In genomic region chr8:77725406-77725805, GRCm38 (mm10) we compare ENCODE assay signal across 18 mouse cellular contexts. TPM values are rescaled to one million over a fixed set of nuclear protein-coding genes. Genes with fewer than 3 reads are reported as not detected.
A peak's percentile ranks its signal among the peaks of the same experiment; 100 is the strongest.
DNase-seq lines count a peak whose midpoint lies in the region; ATAC-seq and TF ChIP-seq lines count a peak whose summit lies in the region.
"Had no signal": no experiment of that assay in that cellular context is flagged by ENCODE, and none has a peak within 500 bp of the region (broad histone marks: within the 10 kb centered on the region; RNA-seq: fewer than 3 reads in every experiment).

No protein-coding gene starts in this region.

- peak overlapping the region; percentile 96; the same call in 1 of the 2 replicates for H3K27ac ChIP-seq in intestine, embryonic 16.5 days (ENCODE audit: low read length)
- H3K27ac ChIP-seq in intestine, postnatal 0 days (ENCODE audit: low read depth, low read length) = no peak overlapping the region
- no peak overlapping the region for H3K27ac ChIP-seq in embryonic facial prominence, embryonic 15.5 days (replicated peaks)
- H3K27ac ChIP-seq in lung, postnatal 0 days (ENCODE audit: low read length) = peak overlapping the region; percentile 95
- H3K27ac ChIP-seq: hindbrain, embryonic 15.5 days; left cerebral cortex, adult 2 months; neural tube, embryonic 15.5 days had no signal

- WGBS in intestine, embryonic 16.5 days = 68% methylated on average over 5 of the region's 5 CpGs
- WGBS in intestine, postnatal 0 days = 59% methylated on average over 5 of the region's 5 CpGs
- 48% methylated on average over 5 of the region's 5 CpGs for WGBS in embryonic facial prominence, embryonic 15.5 days
- 55% methylated on average over 5 of the region's 5 CpGs for WGBS in lung, postnatal 0 days

- H3K9ac ChIP-seq in intestine, embryonic 16.5 days (ENCODE audit: low read depth, low read length) = no peak overlapping the region
- no peak overlapping the region for H3K9ac ChIP-seq in intestine, postnatal 0 days (ENCODE audit: low read depth, low read length)
- H3K9ac ChIP-seq in embryonic facial prominence, embryonic 15.5 days = no peak overlapping the region
- H3K9ac ChIP-seq in lung, postnatal 0 days (replicated peaks; ENCODE audit: low read depth) = no peak overlapping the region
- H3K9ac ChIP-seq: hindbrain, embryonic 15.5 days; neural tube, embryonic 15.5 days had no signal

- H3K27me3 ChIP-seq in intestine, embryonic 16.5 days (replicated peaks; ENCODE audit: control insufficient read depth, insufficient read depth, low read length) = no peaks in the 10 kb centered on the region
- 0 out of 2 replicates have a peak, but pooled peaks cover 6% of the 10 kb centered on the region for H3K27me3 ChIP-seq in intestine, postnatal 0 days (replicated peaks; ENCODE audit: control insufficient read depth, insufficient read depth, low read length)
- no peaks in the 10 kb centered on the region for H3K27me3 ChIP-seq in embryonic facial prominence, embryonic 15.5 days
- no peaks in the 10 kb centered on the region for H3K27me3 ChIP-seq in lung, postnatal 0 days (replicated peaks; ENCODE audit: insufficient read depth, low read length)
- H3K27me3 ChIP-seq: hindbrain, embryonic 15.5 days; neural tube, embryonic 15.5 days had no signal

- H3K36me3 ChIP-seq in intestine, embryonic 16.5 days (ENCODE audit: control insufficient read depth, insufficient read depth, low read length) = no peaks in the 10 kb centered on the region
- no peaks in the 10 kb centered on the region for H3K36me3 ChIP-seq in intestine, postnatal 0 days (ENCODE audit: control insufficient read depth, insufficient read depth)
- no peaks in the 10 kb centered on the region for H3K36me3 ChIP-seq in embryonic facial prominence, embryonic 15.5 days
- H3K36me3 ChIP-seq in lung, postnatal 0 days (ENCODE audit: insufficient read depth, low read length) = no peaks in the 10 kb centered on the region
- H3K36me3 ChIP-seq: hindbrain, embryonic 15.5 days; neural tube, embryonic 15.5 days had no signal

- no peak overlapping the region for H3K4me2 ChIP-seq in intestine, embryonic 16.5 days (ENCODE audit: low read depth, low read length)
- no peak overlapping the region for H3K4me2 ChIP-seq in intestine, postnatal 0 days (replicated peaks; ENCODE audit: low read depth)
- H3K4me2 ChIP-seq in embryonic facial prominence, embryonic 15.5 days (replicated peaks) = 0 out of 2 replicates have a peak overlapping the region, but pooled peaks have one; percentile 61
- H3K4me2 ChIP-seq in lung, postnatal 0 days (replicated peaks; ENCODE audit: low read depth, low read length) = peak overlapping the region; percentile 56; the same call in 1 of the 2 replicates
- H3K4me2 ChIP-seq: hindbrain, embryonic 15.5 days; midbrain, embryonic 11.5 days had no signal

- peaks cover 11% of the 10 kb centered on the region for H3K4me1 ChIP-seq in intestine, embryonic 16.5 days (ENCODE audit: control insufficient read depth, insufficient read depth, low read length)
- no peaks in the 10 kb centered on the region for H3K4me1 ChIP-seq in intestine, postnatal 0 days (replicated peaks; ENCODE audit: control insufficient read depth, insufficient read depth, low read length)
- H3K4me1 ChIP-seq in embryonic facial prominence, embryonic 15.5 days = peaks cover 18% of the 10 kb centered on the region
- no peaks in the 10 kb centered on the region for H3K4me1 ChIP-seq in lung, postnatal 0 days (ENCODE audit: insufficient read depth, low read depth, low read length)

- H3K9me3 ChIP-seq in intestine, embryonic 16.5 days (ENCODE audit: control insufficient read depth, low read length) = no peaks in the 10 kb centered on the region
- no peaks in the 10 kb centered on the region for H3K9me3 ChIP-seq in intestine, postnatal 0 days (ENCODE audit: control insufficient read depth)
- no peaks in the 10 kb centered on the region for H3K9me3 ChIP-seq in embryonic facial prominence, embryonic 15.5 days (replicated peaks)
- H3K9me3 ChIP-seq in lung, postnatal 0 days (ENCODE audit: low read length) = no peaks in the 10 kb centered on the region
- H3K9me3 ChIP-seq: hindbrain, embryonic 15.5 days; neural tube, embryonic 15.5 days had no signal

- TF ChIP-seq EP300 in lung, postnatal 0 days (IDR thresholded peaks at IDR 0.05) = no peak

- TF ChIP-seq CTCF in intestine, postnatal 0 days (IDR thresholded peaks at IDR 0.05; ENCODE audit: low read depth) = no peak
- TF ChIP-seq CTCF in lung, postnatal 0 days (IDR thresholded peaks at IDR 0.05) = no peak

- ATAC-seq in intestine, embryonic 16.5 days = no peak
- ATAC-seq in intestine, postnatal 0 days = no peak
- ATAC-seq in embryonic facial prominence, embryonic 15.5 days (ENCODE audit: insufficient number of reproducible peaks, low FRiP score, low TSS enrichment, low read depth) = no peak
- peak; percentile 27 for ATAC-seq in lung, postnatal 0 days

- H3K4me3 ChIP-seq in intestine, embryonic 16.5 days (ENCODE audit: low read length) = no peak overlapping the region
- no peak overlapping the region for H3K4me3 ChIP-seq in intestine, postnatal 0 days (ENCODE audit: low read depth, low read length)
- H3K4me3 ChIP-seq in embryonic facial prominence, embryonic 15.5 days (replicated peaks) = no peak overlapping the region
- no peak overlapping the region for H3K4me3 ChIP-seq in lung, postnatal 0 days (ENCODE audit: low read depth, low read length)
- H3K4me3 ChIP-seq: hindbrain, embryonic 15.5 days; left cerebral cortex, adult 2 months; neural tube, embryonic 15.5 days had no signal

- peak; percentile 89 for DNase-seq in heart, adult 11 months
- no peak for DNase-seq in heart, adult 8-10 months (ENCODE audit: low spot score)
- DNase-seq in lung, postnatal 0 days (ENCODE audit: low spot score) = peak; percentile 68
- DNase-seq in cerebellum, adult 18-20 months = no peak
- DNase-seq in cerebellum, adult 9-11 months = no peak
- DNase-seq: adrenal gland, postnatal 25 days; cerebellum, postnatal 14 days; gastrocnemius, postnatal 10 days; liver; right cerebral cortex, postnatal 4 days; thymus, adult 18-20 months had no signal

RNA-seq across cellular contexts. Expression of gene Ednra, which starts 1.1 kb away (rescaled TPM):
- 10 to 100 TPM; 28.9 to 43.3 (median 39.1) TPM for total RNA-seq in heart, adult 8-10 months (2022)
- polyA plus RNA-seq in intestine, embryonic 16.5 days (2015; fragmentation: Nextera tagmentation; extraction: Ambion mirVana) = 14.5 and 16.1 TPM in 2 replicates
- 7.9 and 8.4 TPM in 2 replicates for polyA plus RNA-seq in intestine, postnatal 0 days (2015; fragmentation: Nextera tagmentation; extraction: Ambion mirVana)
- polyA plus RNA-seq in embryonic facial prominence, embryonic 15.5 days (2015; fragmentation: Nextera tagmentation; extraction: Ambion mirVana) = 47.1 and 56.9 TPM in 2 replicates
- polyA plus RNA-seq in lung, postnatal 0 days (2015; fragmentation: Nextera tagmentation; extraction: Ambion mirVana) = 54.6 and 57.6 TPM in 2 replicates

Comparison
In these comparisons a context has a peak if more than half of its experiments do, and no peak if none do; other contexts are left out.
1. DNase-seq: peak in heart, adult 11 months (single experiment) and lung, postnatal 0 days (single experiment); none in heart, adult 8-10 months (single experiment), cerebellum, adult 18-20 months (0 of 2) and cerebellum, adult 9-11 months (single experiment).
2. H3K27ac ChIP-seq: peak in intestine, embryonic 16.5 days (single experiment) and lung, postnatal 0 days (single experiment); none in intestine, postnatal 0 days (single experiment) and embryonic facial prominence, embryonic 15.5 days (single experiment).
3. H3K4me2 ChIP-seq: peak in embryonic facial prominence, embryonic 15.5 days (single experiment) and lung, postnatal 0 days (single experiment); none in intestine, embryonic 16.5 days (single experiment) and intestine, postnatal 0 days (single experiment).